Mouse (Mus musculus): Measurements from ENCODE around the gene Zkscan2.
A peak's percentile ranks its signal among the peaks of the same experiment; 100 is the strongest.

The Zkscan2 gene

DNA sequence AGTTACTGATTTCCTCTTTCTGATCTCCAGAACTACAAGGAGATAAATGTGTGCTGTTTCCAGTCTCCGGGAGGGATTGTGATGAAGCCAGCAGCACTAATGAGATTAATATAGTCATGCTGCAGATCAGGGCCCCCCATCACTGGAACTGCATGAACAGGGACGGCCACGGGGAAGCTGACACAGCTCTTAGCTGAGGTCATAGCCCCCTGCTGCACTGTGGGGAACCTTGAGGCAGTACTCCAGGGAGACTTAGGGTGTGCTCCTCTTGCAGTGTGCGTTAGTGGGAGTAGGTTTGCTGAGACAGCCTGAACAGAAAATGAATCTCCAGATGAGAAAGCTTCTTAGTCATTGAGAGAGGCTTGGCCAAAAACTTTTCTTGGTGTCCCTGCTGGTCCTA lies 69.0 kb downstream of the Zkscan2 start:
- no peak for DNase-seq

- peak; percentile 13 for DNase-seq
These were observed 69.9 kb downstream of the Zkscan2 start for GRCm38 (mm10) chr7:123430411-123430705.

DNA sequence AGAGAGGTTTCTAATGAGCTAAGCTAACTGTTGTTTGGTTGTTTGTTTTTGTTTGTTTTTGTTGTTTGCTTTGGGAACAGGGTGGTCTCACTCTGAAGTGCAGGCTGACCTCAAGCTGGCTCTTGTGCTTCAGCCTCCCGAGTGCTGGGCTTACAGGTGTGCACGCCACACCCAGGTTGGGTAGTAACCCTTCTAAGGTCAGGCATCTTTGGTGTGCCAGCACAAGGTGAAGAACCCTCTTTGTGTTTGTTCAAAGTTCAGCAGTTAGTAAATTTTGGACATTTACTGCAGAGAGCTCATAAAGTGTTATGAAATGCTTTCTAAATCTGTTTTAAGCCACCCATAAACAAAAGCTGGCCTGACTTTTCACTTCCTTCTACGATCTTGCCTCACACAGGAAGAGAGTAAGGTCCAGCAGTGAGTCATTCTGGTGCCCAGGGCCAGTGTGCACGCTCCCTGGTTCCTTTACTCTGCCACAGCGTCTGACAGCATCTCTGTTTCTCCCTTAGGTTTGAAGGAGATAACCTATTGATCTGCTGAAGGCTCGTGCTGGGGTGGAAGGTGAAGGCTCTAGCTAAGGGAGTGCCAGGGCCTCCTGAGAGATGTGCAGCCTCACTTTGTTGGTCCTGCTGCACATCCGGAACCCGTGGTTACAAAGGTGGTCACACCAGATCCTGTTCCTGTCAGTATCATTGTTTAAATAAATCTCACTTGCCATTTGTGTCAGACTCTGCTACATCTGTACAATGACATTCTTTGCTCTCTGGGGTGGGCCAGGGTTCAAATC lies 70.4 kb downstream of the Zkscan2 start:
- DNase-seq: no peak
